Mouse (Mus musculus): ENCODE measurements at regions not wholly inside any gene's neighbourhood (a gene's known extent, or its start where the extent isn't known, plus 50 kb on each side); places are given as distances from the start of the nearest gene placed in this dataset.

DNA sequence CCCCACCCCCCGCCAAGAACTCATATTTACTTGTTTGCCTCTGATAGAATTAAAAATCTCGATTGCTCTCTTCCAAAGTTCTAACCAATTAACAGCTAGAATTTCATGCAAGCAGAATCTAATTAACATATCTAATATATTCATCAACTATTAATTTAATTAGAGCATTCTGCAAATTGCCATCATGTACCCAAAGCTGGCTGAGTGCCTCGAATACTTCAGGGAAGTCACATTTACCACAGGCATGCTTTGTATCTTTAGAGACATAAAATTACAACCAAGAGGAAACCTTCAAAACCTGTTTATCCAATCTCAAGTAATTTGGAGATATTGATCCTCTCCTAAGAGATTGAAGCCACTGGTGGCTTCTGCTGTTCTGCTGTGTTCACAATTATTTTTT lies 401.6 kb upstream of the Nmur2 start:
- no peak for DNase-seq (ENCODE audit: low read depth, low spot score)

DNA sequence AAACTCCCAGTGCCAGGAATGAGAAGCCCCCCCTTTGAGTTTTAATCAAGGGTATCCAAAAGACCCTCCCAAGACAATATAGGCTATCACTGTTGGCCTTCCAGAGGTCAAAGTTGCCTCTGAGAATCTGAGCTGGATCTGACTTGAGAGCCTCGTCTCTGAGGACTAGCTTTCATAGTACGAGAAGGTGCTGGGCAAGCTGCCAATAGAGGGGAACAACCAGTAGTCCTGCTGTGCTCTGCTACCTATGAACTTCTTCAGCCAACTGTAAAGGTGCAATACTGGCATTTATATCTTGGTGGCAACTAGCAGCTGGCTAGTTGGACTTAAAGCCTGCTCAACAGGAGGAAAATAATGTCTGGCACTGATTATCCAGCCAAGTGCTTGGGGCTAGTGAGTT lies 400.3 kb upstream of the Nmur2 start:
- no peak for DNase-seq (ENCODE audit: low read depth, low spot score)

DNA sequence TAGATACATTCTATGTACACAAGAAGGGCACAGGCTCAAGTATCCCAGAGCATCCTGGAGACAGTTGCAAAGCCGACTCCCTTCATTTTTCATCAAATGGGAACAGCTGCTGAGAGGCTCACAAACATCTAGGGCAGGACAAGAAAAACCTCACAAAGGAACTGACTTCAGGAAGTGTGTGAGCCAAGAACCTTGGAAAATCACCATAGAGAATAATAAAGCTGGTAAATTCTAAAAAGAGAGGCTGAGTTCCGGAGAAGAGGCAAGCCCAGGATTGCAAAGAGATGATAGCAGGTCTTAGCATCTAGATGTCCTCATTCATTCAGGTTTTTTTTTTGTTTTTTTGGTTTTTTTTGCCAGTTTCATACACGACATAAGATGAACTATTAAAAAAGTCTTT lies 390.3 kb upstream of the Nmur2 start:
- peak; percentile 29 for DNase-seq (ENCODE audit: low read depth, low spot score)

DNA sequence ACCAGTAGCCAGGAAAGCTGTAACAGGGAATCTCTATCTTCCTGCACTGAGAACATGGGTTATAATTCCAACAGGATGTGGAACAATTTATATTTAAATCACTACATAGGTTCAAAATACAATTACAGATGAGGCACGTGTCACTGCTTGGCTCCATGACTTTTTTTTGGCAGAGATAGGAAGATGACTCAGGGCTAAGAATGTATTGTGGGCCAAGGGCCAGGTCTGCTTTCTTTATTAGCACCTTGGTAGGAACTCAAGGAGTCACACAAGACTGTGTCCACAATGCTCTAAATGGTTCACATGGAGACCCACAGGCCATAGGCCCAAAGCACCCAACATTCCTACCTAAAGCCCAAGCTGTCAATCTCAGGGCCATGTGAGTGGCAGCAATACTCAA lies 344.0 kb upstream of the Nmur2 start:
- no peak for DNase-seq (ENCODE audit: low read depth, low spot score)

DNA sequence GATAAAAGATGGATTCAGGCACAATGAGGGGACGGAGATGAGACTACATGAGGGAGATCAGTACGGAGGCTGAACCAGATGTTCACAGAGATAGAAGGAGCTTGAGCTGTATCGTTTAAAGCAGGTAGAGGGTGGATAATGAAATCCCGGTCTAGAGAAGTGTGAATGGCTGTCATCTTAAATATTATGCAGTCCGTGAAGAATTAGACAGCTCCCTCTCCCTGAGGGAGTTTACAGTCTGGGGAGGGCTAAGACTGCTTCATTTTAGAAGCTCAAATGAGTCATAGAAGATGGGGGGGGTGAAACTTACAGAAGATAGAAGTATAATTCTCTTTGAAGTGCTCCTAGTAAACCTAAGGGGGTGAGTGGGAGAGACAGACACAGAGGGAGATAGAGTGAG lies 336.7 kb upstream of the Nmur2 start:
- peak; percentile 49 for DNase-seq (ENCODE audit: low read depth, low spot score)

DNA sequence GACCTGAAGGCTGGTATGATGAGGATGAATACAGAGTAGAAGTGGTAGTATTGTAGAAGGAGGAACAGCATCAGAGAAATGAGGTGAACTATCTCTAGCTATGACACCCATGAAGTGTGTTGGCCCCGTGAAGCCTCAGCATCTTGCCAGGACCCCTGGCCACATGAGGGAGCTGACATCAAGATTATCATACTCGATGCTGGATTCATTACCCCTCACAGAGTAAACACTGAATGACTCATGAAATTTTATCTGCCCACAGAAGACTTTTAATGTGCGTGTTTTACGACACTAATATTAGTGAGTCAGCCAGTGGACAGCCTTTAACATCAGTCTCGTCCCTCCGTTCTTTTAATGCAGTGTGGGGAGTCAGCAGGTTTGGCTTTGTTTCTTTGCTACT lies 333.5 kb upstream of the Nmur2 start:
- no peak for DNase-seq (ENCODE audit: low read depth, low spot score)

DNA sequence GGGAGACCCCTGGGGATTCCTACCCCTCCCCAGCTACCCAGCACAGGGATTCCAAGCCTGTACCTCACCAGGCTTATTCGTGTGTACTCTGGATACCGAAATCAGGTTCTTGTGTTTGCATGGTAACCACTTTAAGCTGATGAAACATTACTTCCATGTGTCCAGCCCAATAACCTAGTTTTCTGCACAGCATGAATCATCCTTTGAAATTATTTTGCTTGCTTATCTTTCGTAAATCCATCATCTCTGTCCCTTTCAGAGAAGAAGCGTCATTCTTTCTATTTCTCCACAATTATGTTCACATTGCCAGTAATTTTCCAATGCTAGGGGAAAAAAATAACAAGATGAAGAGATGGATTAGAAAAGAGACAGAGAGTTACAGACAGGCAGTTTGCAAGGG lies 332.8 kb upstream of the Nmur2 start:
- DNase-seq (ENCODE audit: low read depth, low spot score), result no peak

DNA sequence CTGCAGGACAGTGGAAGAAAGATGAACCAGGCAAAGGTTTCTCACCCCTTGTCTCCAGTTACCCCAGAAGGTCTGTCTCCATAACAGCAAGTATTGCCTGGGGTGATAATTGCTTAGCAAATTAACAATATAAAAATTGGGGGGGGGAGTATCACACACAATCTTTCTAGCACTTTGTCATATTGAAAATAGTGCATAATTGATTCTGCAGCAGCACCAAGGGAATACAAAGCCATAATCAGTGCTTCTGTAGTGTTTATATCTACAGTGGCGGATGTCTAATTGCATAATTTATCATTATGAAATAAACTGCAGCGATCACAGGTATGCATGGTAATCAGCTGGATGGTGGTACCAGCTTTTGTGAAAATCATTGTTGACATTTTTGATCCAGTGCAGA lies 316.9 kb upstream of the Nmur2 start:
- no peak for DNase-seq (ENCODE audit: low read depth, low spot score)

DNA sequence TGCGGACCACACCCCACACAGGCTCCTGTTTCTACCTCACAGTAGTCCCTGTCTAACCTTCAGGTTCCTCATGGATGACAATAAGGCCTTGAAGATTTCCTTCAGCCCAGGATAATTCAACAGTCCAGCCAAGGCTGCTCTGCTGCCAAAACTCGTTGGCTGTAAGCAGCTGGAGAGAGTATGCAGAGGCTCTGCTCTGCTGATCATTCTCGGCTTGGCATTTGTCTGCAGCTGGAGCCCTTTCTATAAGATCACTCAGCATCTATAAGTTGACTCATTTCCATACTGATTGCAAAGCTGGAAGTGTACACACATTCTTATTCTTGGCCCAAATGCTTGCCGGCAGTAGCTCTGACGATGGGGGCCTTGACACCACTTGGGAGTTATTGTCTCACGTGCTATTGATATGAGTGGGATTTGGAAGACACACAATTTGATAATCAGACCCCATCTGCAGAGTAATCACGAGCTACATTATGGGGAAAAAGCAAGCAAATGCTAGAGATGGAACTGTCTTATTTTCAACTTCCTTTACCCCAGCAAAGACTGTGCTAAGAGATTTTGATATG lies 311.1 kb upstream of the Nmur2 start:
- DNase-seq (ENCODE audit: low read depth, low spot score), result peak; percentile 24

DNA sequence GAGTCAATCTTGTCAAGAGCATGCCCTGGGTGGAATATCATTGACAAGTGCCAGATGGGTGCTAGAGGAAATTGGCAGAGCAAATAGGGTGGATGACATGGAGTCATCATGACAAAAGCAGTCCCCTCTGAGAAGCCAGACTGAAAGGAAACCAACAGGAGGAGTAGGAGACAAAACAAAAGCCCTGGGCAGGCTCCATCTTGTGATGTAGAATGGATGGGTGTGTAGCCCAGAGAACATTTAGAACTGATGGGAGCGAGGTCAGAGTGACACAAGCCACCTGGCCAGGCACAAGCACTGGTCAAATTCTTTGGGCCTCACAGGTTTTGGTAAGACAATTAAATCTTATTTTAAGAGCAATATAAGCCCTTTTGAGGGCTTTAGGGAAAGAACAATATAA lies 310.4 kb upstream of the Nmur2 start:
- no peak for DNase-seq (ENCODE audit: low read depth, low spot score)

DNA sequence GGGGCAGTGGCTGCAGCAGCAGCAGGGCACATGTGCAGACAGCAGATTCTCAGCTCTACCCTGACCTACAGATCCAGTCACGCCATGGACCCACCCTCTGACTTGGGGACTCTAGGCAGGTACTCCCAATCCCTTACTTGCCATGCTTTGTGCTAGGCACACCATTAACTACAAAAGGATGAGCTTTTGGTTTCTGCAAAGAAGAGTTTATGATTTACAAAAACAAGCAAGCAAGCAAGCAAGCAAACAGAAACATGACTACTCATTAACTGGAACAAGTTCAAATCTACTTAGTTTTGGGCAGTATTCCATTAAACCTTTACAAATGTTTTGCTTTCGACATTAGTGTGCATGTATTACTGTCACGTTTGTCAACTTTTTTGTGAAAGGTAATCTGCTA lies 309.0 kb upstream of the Nmur2 start:
- DNase-seq (ENCODE audit: low read depth, low spot score), result no peak

DNA sequence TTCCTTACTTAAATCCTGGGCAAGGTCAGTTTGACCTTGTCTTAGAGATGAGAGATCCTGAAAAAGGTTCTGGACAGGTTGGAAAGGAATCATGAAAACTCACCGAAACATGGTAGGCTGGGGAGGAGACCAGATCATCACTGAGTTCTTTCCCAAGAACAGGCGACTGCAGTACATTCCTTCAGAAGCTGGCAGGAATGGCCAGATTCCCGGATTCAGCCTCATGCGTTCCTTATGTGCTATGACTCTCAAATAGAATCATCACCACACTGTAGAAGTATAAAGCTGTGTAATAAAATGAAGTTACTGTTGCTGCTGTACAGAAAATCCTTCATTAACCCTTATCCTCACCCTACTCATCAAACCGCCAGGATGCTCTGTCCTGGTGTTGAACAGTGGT lies 307.6 kb upstream of the Nmur2 start:
- no peak for DNase-seq (ENCODE audit: low read depth, low spot score)

DNA sequence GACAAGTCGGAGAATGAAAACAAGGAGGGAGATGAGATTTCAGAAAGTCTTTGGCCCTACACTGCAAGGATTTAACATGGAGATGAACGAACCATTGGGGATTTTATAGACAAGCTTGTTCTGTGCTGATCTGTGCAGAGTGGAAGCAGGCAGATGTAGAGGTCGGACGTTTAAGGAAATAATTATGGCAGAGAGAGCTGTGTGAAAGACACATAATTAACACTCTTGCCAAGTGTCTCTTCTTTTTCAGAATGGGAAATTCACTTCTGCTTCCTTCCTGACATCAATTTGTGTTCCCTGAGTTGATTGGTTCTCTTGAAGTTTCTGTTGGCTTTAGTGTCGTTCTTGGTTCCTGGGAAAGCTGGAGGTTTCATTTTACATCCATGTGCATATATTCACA lies 302.3 kb upstream of the Nmur2 start:
- no peak for DNase-seq (ENCODE audit: low read depth, low spot score)

DNA sequence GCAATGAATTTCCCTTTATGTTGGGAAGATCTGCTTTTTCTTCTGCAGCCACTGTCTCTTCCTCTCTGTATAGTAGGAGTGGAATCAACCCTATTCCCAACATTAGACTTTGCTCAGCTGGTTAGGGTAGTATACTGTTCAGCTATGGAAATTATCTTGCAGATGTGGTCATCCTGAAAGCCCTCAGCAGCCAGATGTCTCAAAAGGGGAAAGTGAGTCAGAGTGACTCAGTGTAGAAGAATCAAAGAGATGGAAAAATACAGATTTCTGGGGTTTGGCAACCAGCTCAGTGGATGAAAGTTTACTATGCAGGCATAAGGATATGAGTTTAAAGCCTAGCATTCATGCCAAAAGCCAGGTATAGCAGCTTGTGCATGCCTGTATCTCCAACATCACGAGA lies 300.9 kb upstream of the Nmur2 start:
- DNase-seq (ENCODE audit: low read depth, low spot score), result no peak

DNA sequence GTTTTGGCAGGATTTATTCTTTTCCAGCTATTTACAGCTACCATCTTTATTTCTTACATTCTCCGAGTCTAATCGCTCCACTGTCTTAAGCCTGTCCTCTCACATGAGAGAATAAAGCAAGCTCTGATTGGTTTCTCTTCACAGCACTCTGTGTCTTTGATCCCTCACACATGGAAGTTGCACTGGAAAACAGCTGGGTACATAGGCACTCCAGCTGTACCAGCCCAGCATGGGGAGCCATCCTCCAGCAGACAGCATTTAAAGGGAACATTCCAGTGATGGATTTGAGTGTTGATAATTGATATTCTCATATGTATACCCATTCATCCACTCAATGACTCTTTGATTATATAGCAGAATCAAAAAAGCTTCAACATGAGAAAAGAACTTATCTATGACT lies 300.2 kb upstream of the Nmur2 start:
- DNase-seq (ENCODE audit: low read depth, low spot score), result no peak

DNA sequence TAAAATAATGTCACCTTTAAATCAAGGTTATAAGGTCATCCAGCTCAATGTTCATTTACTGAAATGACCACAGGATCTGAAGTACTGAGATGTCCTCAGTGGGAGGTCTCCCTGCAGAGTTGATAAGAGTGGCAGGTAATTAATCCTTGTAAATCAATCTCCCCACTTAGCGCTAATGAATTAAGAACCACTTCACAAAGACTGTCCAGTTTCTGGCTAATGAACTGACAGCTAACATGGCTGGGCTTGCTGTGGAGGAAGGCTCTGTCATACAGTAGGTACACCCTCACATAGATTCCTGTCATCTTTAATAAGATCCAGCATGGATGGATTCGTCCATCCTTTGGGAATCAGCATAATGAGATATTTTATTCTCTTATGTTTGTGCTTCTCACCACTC lies 297.7 kb upstream of the Nmur2 start:
- DNase-seq (ENCODE audit: low read depth, low spot score), result no peak

DNA sequence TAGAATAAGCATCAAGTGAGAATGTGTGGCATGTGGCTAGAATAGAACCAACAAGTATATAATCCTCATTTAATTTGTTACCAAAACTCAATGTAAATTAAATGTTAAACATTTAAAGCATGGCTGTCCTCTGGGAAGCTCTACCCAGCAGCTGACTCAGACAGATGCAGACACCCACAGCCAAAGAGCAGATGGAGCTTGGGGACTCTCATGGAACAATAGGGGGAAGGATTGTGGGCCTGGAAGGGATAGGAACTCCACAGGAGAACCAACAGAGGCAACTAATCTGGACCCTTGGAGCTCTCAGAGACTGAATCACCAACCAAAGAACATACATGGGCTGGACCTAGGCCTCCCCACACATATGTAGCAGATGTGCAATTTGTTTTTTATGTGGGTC lies 295.1 kb upstream of the Nmur2 start:
- peak; percentile 44 for DNase-seq (ENCODE audit: low read depth, low spot score)

DNA sequence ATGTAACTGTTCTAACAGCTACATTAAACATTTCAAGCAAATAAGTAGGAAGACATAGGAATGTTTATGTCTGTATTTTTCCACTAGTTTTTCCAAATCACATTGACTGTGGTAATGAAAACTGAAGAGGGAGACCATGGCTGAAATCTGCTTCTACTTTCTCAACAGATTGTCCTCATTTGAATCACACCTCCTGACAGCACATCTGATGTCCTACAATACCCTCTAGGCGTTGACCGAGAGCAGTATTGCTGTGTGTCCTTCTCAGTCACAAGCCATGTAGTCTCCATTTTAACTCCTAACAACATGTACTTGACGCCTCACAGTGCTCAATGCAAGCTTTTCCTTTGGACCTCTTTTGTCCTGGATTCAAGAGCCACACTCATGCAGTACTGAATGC lies 279.5 kb upstream of the Nmur2 start:
- no peak for DNase-seq (ENCODE audit: low read depth, low spot score)

DNA sequence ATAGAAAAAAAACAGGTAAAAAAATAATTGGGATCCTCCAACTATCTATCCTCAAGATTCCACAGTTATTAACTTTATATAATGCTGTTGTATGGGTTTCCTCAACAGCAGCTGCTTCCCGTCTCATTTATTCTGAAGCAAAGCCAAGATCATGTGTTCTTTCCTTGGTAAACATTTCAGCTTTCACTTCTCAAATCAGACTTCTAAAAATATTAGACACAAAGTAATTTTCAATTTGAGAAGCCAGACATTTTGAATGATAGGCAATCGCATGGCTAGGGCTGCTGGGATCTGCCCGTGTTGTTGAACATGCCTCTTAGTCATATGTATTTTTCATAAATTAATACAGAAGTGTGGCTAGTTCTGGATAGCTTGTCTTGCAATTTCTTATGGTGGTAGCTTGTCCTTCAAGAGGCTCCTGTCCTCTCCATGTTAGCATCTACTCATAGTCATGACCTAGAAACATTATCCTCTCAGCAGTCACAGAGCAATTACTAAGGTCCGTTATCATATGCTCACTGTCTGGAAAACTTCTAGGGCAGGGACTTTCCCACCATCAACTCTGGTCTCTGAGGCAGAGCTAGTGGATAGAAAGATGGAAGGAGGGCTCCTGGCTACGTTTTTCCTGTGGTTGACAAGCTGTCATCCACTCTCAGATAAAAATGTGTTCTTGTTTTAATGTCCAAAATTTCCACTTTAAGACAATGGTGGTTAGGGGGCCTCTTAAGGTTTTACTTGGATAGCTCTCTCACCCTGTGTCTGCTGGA lies 274.6 kb upstream of the Nmur2 start:
- no peak for DNase-seq (ENCODE audit: low read depth, low spot score)

DNA sequence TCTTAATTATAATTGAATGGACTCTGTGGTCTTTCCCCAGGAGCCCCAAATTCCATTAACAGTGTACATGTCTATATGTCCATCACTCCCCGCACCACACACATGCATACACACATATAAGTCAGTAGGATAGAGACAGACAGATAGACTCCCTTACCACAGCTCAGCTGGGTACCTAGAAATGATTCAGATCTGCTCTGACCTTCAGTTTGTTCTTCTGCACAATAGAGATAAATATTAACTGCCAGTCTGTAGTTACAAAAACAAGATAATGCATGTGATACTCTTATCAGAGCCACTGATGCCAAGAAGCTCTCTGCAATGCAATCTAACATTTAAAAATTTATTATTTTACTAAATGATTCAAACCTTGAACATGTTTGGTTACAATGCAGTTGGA lies 268.7 kb upstream of the Nmur2 start:
- DNase-seq (ENCODE audit: low read depth, low spot score), result no peak

DNA sequence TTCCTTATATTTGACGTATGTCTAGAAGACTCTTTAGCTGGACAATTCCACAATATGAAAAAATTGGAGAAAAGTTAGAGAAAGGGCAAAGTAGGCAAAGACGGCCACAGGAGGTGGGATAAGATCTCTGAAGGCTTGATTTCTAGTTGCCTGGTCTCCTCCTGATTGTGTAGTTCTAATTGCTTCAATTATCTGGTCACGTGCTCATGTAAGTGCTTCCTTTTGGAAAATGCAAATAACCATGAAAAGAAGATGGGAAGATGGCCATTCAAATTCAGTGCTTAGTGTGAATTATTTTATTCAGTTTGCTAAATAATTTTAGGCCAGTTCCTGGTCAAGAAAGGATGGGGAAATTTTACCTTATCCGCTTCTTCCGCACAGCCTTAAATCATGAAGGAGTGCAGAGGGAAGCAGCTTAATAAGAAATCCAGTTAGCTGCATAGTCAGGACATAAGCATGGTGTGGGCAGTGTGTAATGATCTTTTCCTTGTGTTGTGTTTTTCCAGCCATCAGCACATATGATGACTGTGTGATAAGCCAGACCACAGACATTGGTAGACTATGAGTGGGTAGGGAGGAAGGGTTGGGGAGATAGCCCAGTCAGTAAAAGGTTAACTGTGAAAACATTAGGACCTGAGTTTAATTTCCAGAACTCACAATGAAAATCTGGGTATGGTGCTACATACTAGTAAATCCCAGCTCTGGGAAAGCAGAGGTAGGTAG lies 267.7 kb upstream of the Nmur2 start:
- DNase-seq (ENCODE audit: low read depth, low spot score), result no peak

DNA sequence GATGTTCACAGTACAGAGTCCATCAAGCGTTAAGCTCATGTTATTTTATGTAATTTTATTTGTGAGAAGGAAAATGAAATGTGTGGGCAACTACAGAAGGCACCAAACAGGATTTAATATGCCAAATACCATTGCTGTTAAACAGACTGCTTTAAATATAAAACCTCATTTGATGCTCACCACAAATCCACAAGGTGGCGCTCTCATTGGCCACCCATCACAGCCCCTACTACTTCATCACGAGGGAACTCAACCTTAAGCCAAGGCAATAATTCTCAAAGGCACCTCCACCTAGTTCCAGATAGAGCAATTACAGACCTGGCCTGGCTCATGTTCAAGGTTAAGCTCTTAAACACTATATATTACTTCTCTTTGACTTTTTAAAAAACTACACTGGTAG lies 266.2 kb upstream of the Nmur2 start:
- no peak for DNase-seq (ENCODE audit: low read depth, low spot score)

All from telencephalon, adult 2 months (tissue).